ENCODE assay signal across 14 mouse cellular contexts in the genomic region with DNA sequence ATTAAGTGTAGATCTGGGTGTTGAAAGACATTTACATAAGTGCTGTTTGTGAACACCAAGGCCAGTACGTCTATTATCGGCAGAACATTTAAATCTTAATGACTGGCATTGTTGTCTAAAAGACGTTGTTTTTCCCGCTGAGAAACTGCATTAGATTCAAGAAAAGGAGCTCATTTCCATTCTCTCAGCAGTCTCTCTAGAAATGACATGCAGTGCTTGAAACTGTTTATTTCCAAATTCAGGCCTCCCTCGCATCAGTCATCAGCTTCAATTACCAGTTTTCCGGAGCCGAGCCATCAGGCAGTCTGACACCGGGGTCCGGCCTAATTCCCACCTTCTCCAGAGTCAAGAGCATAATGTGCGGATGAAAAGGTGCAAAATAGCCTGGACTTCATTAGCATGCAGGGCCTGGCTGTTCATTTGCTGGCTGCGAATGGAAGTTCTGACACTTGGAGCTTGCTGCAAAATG. TPM values are rescaled to one million over a fixed set of nuclear protein-coding genes. Genes with fewer than 3 reads are reported as not detected.
A peak's percentile ranks its signal among the peaks of the same experiment; 100 is the strongest.
DNase-seq lines count a peak whose midpoint lies in the region; ATAC-seq and TF ChIP-seq lines count a peak whose summit lies in the region.
"Had no signal": no experiment of that assay in that cellular context is flagged by ENCODE, and none has a peak within 500 bp of the region (broad histone marks: within the 10 kb centered on the region; RNA-seq: fewer than 3 reads in every experiment).

No protein-coding gene starts in this region.

- peak; percentile 42; the same call in 1 of the 2 replicates for ATAC-seq in forebrain, embryonic 11.5 days (replicated peaks; ENCODE audit: low FRiP score)
- ATAC-seq in neural tube, embryonic 11.5 days (ENCODE audit: insufficient read depth, low FRiP score, low TSS enrichment): no peak
- ATAC-seq in hindbrain, postnatal 0 days: no peak
- ATAC-seq in kidney, embryonic 16.5 days (ENCODE audit: low FRiP score, low TSS enrichment): no peak

- WGBS in forebrain, embryonic 11.5 days: 24% methylated on average over 11 of the region's 11 CpGs
- WGBS in forebrain, embryonic 10.5 days: 37% methylated on average over 11 of the region's 11 CpGs
- WGBS in neural tube, embryonic 11.5 days: 37% methylated on average over 11 of the region's 11 CpGs
- 23% methylated on average over 11 of the region's 11 CpGs for WGBS in hindbrain, postnatal 0 days
- WGBS in kidney, embryonic 16.5 days: 54% methylated on average over 11 of the region's 11 CpGs

- no peaks in the 10 kb centered on the region for H3K9me3 ChIP-seq in forebrain, embryonic 11.5 days (ENCODE audit: control insufficient read depth, low read length)
- no peaks in the 10 kb centered on the region for H3K9me3 ChIP-seq in forebrain, embryonic 10.5 days
- H3K9me3 ChIP-seq in neural tube, embryonic 11.5 days (ENCODE audit: control insufficient read depth, low read length): no peaks in the 10 kb centered on the region
- H3K9me3 ChIP-seq in hindbrain, postnatal 0 days (ENCODE audit: low read length): no peaks in the 10 kb centered on the region
- no peaks in the 10 kb centered on the region for H3K9me3 ChIP-seq in kidney, embryonic 16.5 days (ENCODE audit: low read length)
- H3K9me3 ChIP-seq: limb, embryonic 13.5 days had no signal

- H3K4me2 ChIP-seq in forebrain, embryonic 11.5 days (ENCODE audit: low read depth, low read length, severe bottlenecking): no peak overlapping the region; the same call in 1 of the 2 replicates
- H3K4me2 ChIP-seq in neural tube, embryonic 11.5 days (ENCODE audit: low read depth): peak overlapping the region; percentile 9; the same call in 1 of the 2 replicates
- H3K4me2 ChIP-seq in hindbrain, postnatal 0 days (ENCODE audit: low read depth, low read length): peak overlapping the region; percentile 21; the same call in 1 of the 2 replicates
- H3K4me2 ChIP-seq in kidney, embryonic 16.5 days (replicated peaks; ENCODE audit: low read depth, low read length): no peak overlapping the region
- H3K4me2 ChIP-seq: limb, embryonic 13.5 days had no signal

- H3K27me3 ChIP-seq in forebrain, embryonic 11.5 days (ENCODE audit: control insufficient read depth, insufficient read depth, low read length): peaks cover 23% of the 10 kb centered on the region
- H3K27me3 ChIP-seq in forebrain, embryonic 10.5 days (ENCODE audit: poor library complexity, severe bottlenecking): peaks cover 62% of the 10 kb centered on the region
- peaks cover 5% of the 10 kb centered on the region; the same call in 1 of the 2 replicates for H3K27me3 ChIP-seq in neural tube, embryonic 11.5 days (ENCODE audit: control insufficient read depth, insufficient read depth, low read length)
- H3K27me3 ChIP-seq in hindbrain, postnatal 0 days (ENCODE audit: insufficient read depth, low read length): peaks cover 17% of the 10 kb centered on the region
- peaks cover 14% of the 10 kb centered on the region for H3K27me3 ChIP-seq in kidney, embryonic 16.5 days (ENCODE audit: insufficient read depth, low read length)

- H3K4me1 ChIP-seq in forebrain, embryonic 11.5 days (replicated peaks; ENCODE audit: control insufficient read depth, insufficient read depth, low read length): no peaks in the 10 kb centered on the region
- peaks cover 12% of the 10 kb centered on the region for H3K4me1 ChIP-seq in forebrain, embryonic 10.5 days
- H3K4me1 ChIP-seq in neural tube, embryonic 11.5 days (ENCODE audit: control insufficient read depth, insufficient read depth, low read length): 0 out of 2 replicates have a peak, but pooled peaks cover 3% of the 10 kb centered on the region
- H3K4me1 ChIP-seq in hindbrain, postnatal 0 days (ENCODE audit: insufficient read depth, low read length): no peaks in the 10 kb centered on the region
- H3K4me1 ChIP-seq in kidney, embryonic 16.5 days (ENCODE audit: insufficient read depth, low read length): no peaks in the 10 kb centered on the region
- H3K4me1 ChIP-seq: limb, embryonic 13.5 days had no signal

- H3K9ac ChIP-seq in forebrain, embryonic 11.5 days (ENCODE audit: low read length): no peak overlapping the region
- H3K9ac ChIP-seq in neural tube, embryonic 11.5 days (ENCODE audit: low read length): no peak overlapping the region
- no peak overlapping the region for H3K9ac ChIP-seq in hindbrain, postnatal 0 days (replicated peaks; ENCODE audit: low read length)
- no peak overlapping the region for H3K9ac ChIP-seq in kidney, embryonic 16.5 days (replicated peaks; ENCODE audit: low read length)
- H3K9ac ChIP-seq: limb, embryonic 13.5 days had no signal

- no peak overlapping the region for H3K4me3 ChIP-seq in forebrain, embryonic 11.5 days (ENCODE audit: low read depth, low read length)
- no peak overlapping the region for H3K4me3 ChIP-seq in forebrain, embryonic 10.5 days
- H3K4me3 ChIP-seq in neural tube, embryonic 11.5 days (ENCODE audit: low read depth, low read length): no peak overlapping the region
- no peak overlapping the region for H3K4me3 ChIP-seq in hindbrain, postnatal 0 days (ENCODE audit: low read length)
- no peak overlapping the region for H3K4me3 ChIP-seq in kidney, embryonic 16.5 days (ENCODE audit: low read length)
- H3K4me3 ChIP-seq: limb, embryonic 13.5 days had no signal

- no peak for DNase-seq in forebrain, embryonic 11.5 days (ENCODE audit: low spot score)
- no peak for DNase-seq in forebrain, embryonic 10.5 days (ENCODE audit: extremely low spot score, low spot score)
- peak; percentile 22 for DNase-seq in neural tube, embryonic 11.5 days (ENCODE audit: low spot score)
- no peak for DNase-seq in neural tube, embryonic 10.5 days (ENCODE audit: extremely low spot score, low spot score)
- peak; percentile 18 for DNase-seq in hindbrain, postnatal 0 days (ENCODE audit: low spot score)
- DNase-seq in right cerebral cortex, adult 18-20 months: no peak
- no peak for DNase-seq in adrenal gland, adult 18-20 months (ENCODE audit: low spot score in 2 of 2)
- DNase-seq: cerebellum, adult 8-10 months; gastrocnemius, postnatal 25 days; kidney, postnatal 14 days; lung, adult 18-20 months; right cerebral cortex, postnatal 14 days had no signal

- no peaks in the 10 kb centered on the region for H3K36me3 ChIP-seq in forebrain, embryonic 11.5 days (ENCODE audit: control insufficient read depth, insufficient read depth, low read length)
- H3K36me3 ChIP-seq in forebrain, embryonic 10.5 days (replicated peaks): no peaks in the 10 kb centered on the region
- no peaks in the 10 kb centered on the region for H3K36me3 ChIP-seq in neural tube, embryonic 11.5 days (ENCODE audit: control insufficient read depth, insufficient read depth, low read length)
- no peaks in the 10 kb centered on the region for H3K36me3 ChIP-seq in hindbrain, postnatal 0 days (ENCODE audit: insufficient read depth, low read length)
- no peaks in the 10 kb centered on the region for H3K36me3 ChIP-seq in kidney, embryonic 16.5 days (ENCODE audit: insufficient read depth, low read length)
- H3K36me3 ChIP-seq: limb, embryonic 13.5 days had no signal

- H3K27ac ChIP-seq in forebrain, embryonic 11.5 days (ENCODE audit: low read depth, low read length): no peak overlapping the region
- H3K27ac ChIP-seq in forebrain, embryonic 10.5 days: no peak overlapping the region
- H3K27ac ChIP-seq in neural tube, embryonic 11.5 days (ENCODE audit: low read depth, low read length): no peak overlapping the region
- H3K27ac ChIP-seq in hindbrain, postnatal 0 days: no peak overlapping the region
- H3K27ac ChIP-seq in kidney, embryonic 16.5 days (ENCODE audit: low read length): no peak overlapping the region
- H3K27ac ChIP-seq: limb, embryonic 13.5 days had no signal

- no peak for TF ChIP-seq CTCF in hindbrain, postnatal 0 days (IDR thresholded peaks at IDR 0.05; ENCODE audit: low read depth)

RNA-seq across cellular contexts. Expression of a gene that starts 32.1 kb away (rescaled TPM):
- 28.2 and 29.7 TPM in 2 replicates for polyA plus RNA-seq in forebrain, embryonic 11.5 days (2014; fragmentation: Nextera tagmentation; extraction: Ambion mirVana)
- polyA plus RNA-seq in forebrain, embryonic 10.5 days (2016; fragmentation: Nextera tagmentation; extraction: Ambion mirVana): 23.9 and 27.5 TPM in 2 replicates
- 29.3 and 31.0 TPM in 2 replicates for polyA plus RNA-seq in neural tube, embryonic 11.5 days (2014; fragmentation: Nextera tagmentation; extraction: Ambion mirVana)
- total RNA-seq in hindbrain, postnatal 0 days (2014; rRNA removed): 6.6 and 6.9 TPM in 2 replicates
- polyA plus RNA-seq in hindbrain, postnatal 0 days (2015; fragmentation: Nextera tagmentation; extraction: Ambion mirVana): 18.6 and 20.7 TPM in 2 replicates
- total RNA-seq in adrenal gland, adult 18-20 months (2021): 10 to 100 TPM; 38.5 to 39.0 TPM
- 34.3 and 37.1 TPM in 2 replicates for polyA plus RNA-seq in kidney, embryonic 16.5 days (2015; fragmentation: Nextera tagmentation; extraction: Ambion mirVana)

Comparison
In these comparisons a context has a peak if more than half of its experiments do, and no peak if none do; other contexts are left out.
1. DNase-seq: peak in neural tube, embryonic 11.5 days (single experiment) and hindbrain, postnatal 0 days (single experiment); none in forebrain, embryonic 11.5 days (single experiment), forebrain, embryonic 10.5 days (single experiment), neural tube, embryonic 10.5 days (single experiment), right cerebral cortex, adult 18-20 months (single experiment) and adrenal gland, adult 18-20 months (0 of 2).
2. H3K4me2 ChIP-seq: peak in neural tube, embryonic 11.5 days (single experiment) and hindbrain, postnatal 0 days (single experiment); none in forebrain, embryonic 11.5 days (single experiment) and kidney, embryonic 16.5 days (single experiment).